Mouse (Mus musculus) CD4-positive, CD25-positive, alpha-beta regulatory T cell, adult 4 months (primary cell): Measurements from ENCODE around the gene Tmem179b. TPM values are rescaled to one million over a fixed set of nuclear protein-coding genes. Genes with fewer than 3 reads are reported as not detected.
A peak's percentile ranks its signal among the peaks of the same experiment; 100 is the strongest.

Experiments
- ATAC-seq: one replicate; pipeline ENCODE4 v1.8.0; 2017
- polyA plus RNA-seq, 2 experiments: library from polyadenylated mRNA; unstranded; fragments of 100-300 nt; shearing (Covaris generic); gene quantifications; one replicate each; pipeline ENCODE4 v1.2.1; 2017

Tmem179b gene
- polyA plus RNA-seq, 2 experiments from 2014 or later, result 85.6 to 101 TPM

GRCm38 (mm10) chr19:8774951-8775421, 719 bp upstream of the Tmem179b start:
- ATAC-seq, result no peak

GRCm38 (mm10) chr19:8773409-8773808, 858 bp downstream of the Tmem179b start:
- no peak for ATAC-seq

GRCm38 (mm10) chr19:8772996-8773395, 1.3 kb downstream of the Tmem179b start:
- ATAC-seq, result no peak

- peak; percentile 73 for ATAC-seq
These were observed 3.5 kb downstream of the Tmem179b start, which contains the start of gene Tmem223 for GRCm38 (mm10) chr19:8770567-8771270. Gene Tmem223 (plus strand): TSS chr19:8770996.

- no peak for ATAC-seq
These were observed 8.7 kb downstream of the Tmem179b start for GRCm38 (mm10) chr19:8765562-8765961.

- no peak for ATAC-seq
These were observed 11.0 kb downstream of the Tmem179b start for GRCm38 (mm10) chr19:8763276-8763675.

- no peak for ATAC-seq
These were observed 13.5 kb downstream of the Tmem179b start for GRCm38 (mm10) chr19:8760757-8761156.

- ATAC-seq, result no peak
These were observed 15.4 kb downstream of the Tmem179b start for GRCm38 (mm10) chr19:8758899-8759298.

GRCm38 (mm10) chr19:8757471-8757998, 16.7 kb downstream of the Tmem179b start:
- peak; percentile 27 for ATAC-seq

- peak; percentile 90 for ATAC-seq
These were observed 17.5 kb downstream of the Tmem179b start, which contains the start of gene Nxf1 for GRCm38 (mm10) chr19:8756635-8757387. Gene Nxf1 (plus strand): TSS chr19:8757073.

- no peak for ATAC-seq
These were observed 18.6 kb downstream of the Tmem179b start for GRCm38 (mm10) chr19:8755652-8756051.

- no peak for ATAC-seq
These were observed 26.9 kb downstream of the Tmem179b start for GRCm38 (mm10) chr19:8747368-8747767.

GRCm38 (mm10) chr19:8745382-8745781, 28.9 kb downstream of the Tmem179b start:
- ATAC-seq, result no peak

- no peak for ATAC-seq
These were observed 32.1 kb downstream of the Tmem179b start for GRCm38 (mm10) chr19:8742176-8742575.

GRCm38 (mm10) chr19:8741243-8741869, 32.9 kb downstream of the Tmem179b start, which contains the start of gene Stx5a:
Gene Stx5a (plus strand): TSS chr19:8741413.
- ATAC-seq, result peak; percentile 97

GRCm38 (mm10) chr19:8740603-8741002, 33.7 kb downstream of the Tmem179b start, which contains the start of gene 1700092M07Rik:
Gene 1700092M07Rik (plus strand): TSS chr19:8740718.
- no peak for ATAC-seq

- ATAC-seq, result no peak
These were observed 34.6 kb downstream of the Tmem179b start for GRCm38 (mm10) chr19:8739646-8740045.

GRCm38 (mm10) chr19:8738911-8739310, 35.4 kb downstream of the Tmem179b start:
- ATAC-seq, result no peak

- no peak for ATAC-seq
These were observed 38.2 kb downstream of the Tmem179b start for GRCm38 (mm10) chr19:8736160-8736467.

- peak; percentile 97 for ATAC-seq
These were observed 38.7 kb downstream of the Tmem179b start, which contains the start of gene Wdr74 for GRCm38 (mm10) chr19:8735389-8736159. Gene Wdr74 (plus strand): TSS chr19:8735827.

- ATAC-seq, result no peak
These were observed 39.9 kb downstream of the Tmem179b start for GRCm38 (mm10) chr19:8734334-8734733.
